Mouse (Mus musculus) liver, embryonic 18 days (tissue): ENCODE data around the gene Tfe3. TPM values are rescaled to one million over a fixed set of nuclear protein-coding genes. Genes with fewer than 3 reads are reported as not detected.

Source experiments
- polyA plus RNA-seq: library from polyadenylated mRNA; depleted of rRNA; stranded (reverse); fragments of >200 nt; gene quantifications from 2 replicates; pipeline ENCODE4 v1.2.3, GENCODE M21; 2012; rRNA removed

Tfe3 gene
- polyA plus RNA-seq = 5.0 and 5.3 TPM in 2 replicates

GRCm38 (mm10) chrX:7762137-7762920 is at the start of gene Tfe3:
Gene Tfe3 (plus strand): TSS chrX:7762560.

GRCm38 (mm10) chrX:7714135-7714899 is 48.0 kb upstream of the Tfe3 start, which contains the start of gene Wdr45:
Gene Wdr45 (plus strand): TSS chrX:7714333.

DNA sequence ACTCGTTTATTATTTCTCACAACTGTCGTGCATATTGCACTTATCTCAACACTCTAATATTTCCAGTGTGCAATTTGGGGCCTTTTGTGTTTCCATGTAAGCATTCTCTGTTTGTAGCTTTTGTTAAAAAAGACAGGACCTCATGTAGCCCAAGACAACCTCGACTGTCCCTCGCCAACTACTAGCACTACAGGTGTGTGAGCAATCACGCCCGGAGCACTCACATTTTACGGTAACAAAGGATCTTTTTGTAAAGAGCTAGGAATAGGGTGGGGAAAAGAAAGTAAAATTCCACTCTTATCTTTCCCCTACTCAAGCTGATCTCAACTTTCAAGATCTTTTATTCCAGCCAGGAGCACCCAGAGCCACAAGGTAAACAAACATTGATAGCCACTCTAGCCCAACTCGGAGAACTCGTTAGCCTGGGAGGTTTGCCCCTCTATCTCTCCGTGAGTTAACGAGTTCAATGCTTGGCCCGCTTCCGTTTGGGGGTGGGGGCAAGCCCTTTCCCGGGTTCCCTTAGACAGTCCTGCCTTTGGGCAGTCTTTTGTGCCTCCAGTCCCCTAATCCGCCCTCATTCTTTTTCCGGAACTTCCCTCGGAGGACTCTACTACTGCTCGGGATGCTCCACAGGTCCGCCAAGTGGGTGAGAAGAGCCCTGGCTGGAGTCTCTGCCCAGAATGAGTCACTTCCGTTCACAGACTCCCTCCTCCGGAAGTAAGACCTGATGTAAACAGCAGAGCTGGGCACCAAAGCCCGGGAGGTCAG is 40.7 kb upstream of the Tfe3 start, which contains the start of gene Gm45208:
Gene Gm45208, plus strand, starts transcription at position 732 of the 768 bp plus-strand sequence.

GRCm38 (mm10) chrX:7728215-7728921 is 34.0 kb upstream of the Tfe3 start, which contains the start of gene Praf2:
Gene Praf2 (plus strand): TSS chrX:7728439.

GRCm38 (mm10) chrX:7750432-7751116 is 11.8 kb upstream of the Tfe3 start, which contains the start of gene Ccdc120:
Gene Ccdc120 (minus strand): TSS chrX:7750905.

DNA sequence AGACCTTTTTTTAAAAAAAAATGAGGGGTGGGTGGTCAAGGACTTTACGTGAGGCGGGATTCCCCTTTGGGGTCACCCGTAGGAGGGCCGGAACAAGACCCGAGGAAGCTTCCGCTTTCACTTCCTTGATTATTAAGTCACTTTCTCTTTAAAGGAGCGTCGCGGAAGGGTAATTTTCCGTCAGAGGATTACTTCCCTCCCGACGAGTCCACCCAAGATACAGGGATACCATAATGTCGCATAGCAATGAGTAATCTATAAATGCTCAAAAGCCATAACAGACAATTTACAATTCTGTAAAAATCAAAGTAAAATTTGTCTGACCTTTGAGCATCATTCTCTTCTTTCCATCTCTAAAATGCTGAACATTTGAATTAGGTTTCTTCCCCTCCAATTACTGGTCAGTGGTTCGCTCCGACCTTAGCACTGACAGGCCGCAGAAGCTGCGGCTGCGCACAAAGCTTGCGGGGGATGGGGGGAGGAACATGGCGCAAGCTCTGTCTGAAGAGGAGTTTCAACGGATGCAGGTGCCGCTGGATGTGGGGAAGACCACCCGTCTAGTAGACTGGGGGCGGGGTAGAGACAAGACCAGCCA is 27.3 kb downstream of the Tfe3 start, which contains the start of gene Gripap1:
Gene Gripap1, plus strand, starts transcription at position 224 of the 595 bp plus-strand sequence.

DNA sequence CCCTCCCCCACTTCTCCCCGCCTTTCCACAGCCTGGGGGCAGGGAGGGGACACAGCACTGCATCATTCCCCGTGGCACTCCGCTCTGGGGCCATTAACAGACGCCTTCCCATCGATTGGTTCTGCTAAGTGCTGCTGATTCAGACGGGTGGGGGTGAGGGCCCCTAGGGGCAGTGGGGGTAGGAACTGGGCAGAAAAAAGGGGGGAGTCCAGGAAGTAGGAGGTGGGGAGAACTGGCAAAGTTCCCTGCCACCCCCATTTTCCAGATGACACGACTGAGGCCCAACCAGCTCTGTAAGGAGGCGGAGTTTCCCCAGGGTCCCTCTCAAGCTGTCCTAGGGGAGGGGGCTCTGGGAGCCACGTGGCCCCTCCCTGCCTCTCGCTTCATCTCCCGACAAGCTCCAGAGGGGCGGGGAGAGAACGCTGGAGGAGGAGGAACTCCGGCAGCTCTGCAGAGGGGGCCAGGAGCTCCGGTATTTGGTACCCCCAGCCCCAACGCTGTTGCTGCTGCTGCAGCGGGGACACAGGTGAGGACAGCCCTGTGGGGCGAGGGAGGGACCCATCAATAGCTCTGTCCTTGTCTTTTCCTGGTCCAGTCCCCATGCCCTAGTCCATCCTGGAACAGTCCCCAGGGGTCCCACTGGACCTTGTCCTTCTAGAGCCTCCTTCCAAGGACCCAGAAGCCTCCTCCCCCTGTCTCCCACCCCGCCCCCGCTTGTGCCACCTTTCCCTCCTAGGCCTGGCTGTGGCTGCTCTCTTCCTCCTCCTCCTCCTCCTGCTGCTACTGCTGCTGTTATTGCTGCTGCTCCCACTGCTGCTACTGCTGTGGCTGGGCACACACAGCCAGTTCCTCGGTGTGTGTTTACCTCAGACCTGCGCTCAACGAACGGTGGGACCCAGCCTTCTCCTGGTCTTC is 59.8 kb downstream of the Tfe3 start, which contains the start of gene Kcnd1:
Gene Kcnd1, plus strand, starts transcription at position 425 of the 915 bp plus-strand sequence.

Other genes starting within 250 kb of the Tfe3 start
- gene Foxp3, start 188.9 kb upstream of the Tfe3 start, polyA plus RNA-seq = not detected in 2 replicates
- 0.46 and 0.56 TPM in 2 replicates for gene Ppp1r3f, start 188.3 kb upstream of the Tfe3 start, polyA plus RNA-seq
- gene Ccdc22, start 157.0 kb upstream of the Tfe3 start, polyA plus RNA-seq = 6.9 and 7.6 TPM in 2 replicates
- 0.05 and 0.06 TPM in 2 replicates for gene Cacna1f, start 155.5 kb upstream of the Tfe3 start, polyA plus RNA-seq
- gene Syp, start 124.1 kb upstream of the Tfe3 start, polyA plus RNA-seq = 0.23 and 0.28 TPM in 2 replicates
- gene Prickle3, start 105.3 kb upstream of the Tfe3 start, polyA plus RNA-seq = 2.9 and 3.9 TPM in 2 replicates
- 37.9 and 40.3 TPM in 2 replicates for gene Plp2, start 91.2 kb upstream of the Tfe3 start, polyA plus RNA-seq
- 0.44 and 0.87 TPM in 2 replicates for gene Magix, start 81.3 kb upstream of the Tfe3 start, polyA plus RNA-seq
- gene Gpkow, start 65.4 kb upstream of the Tfe3 start, polyA plus RNA-seq = 6.4 and 6.9 TPM in 2 replicates
- 19.9 and 21.9 TPM in 2 replicates for gene Wdr45, start 48.2 kb upstream of the Tfe3 start, polyA plus RNA-seq
- 0.05 TPM in 1 of 2 replicates, not detected in the other for gene Gm45208, start 40.3 kb upstream of the Tfe3 start, polyA plus RNA-seq
- 3.3 and 4.0 TPM in 2 replicates for gene Praf2, start 34.1 kb upstream of the Tfe3 start, polyA plus RNA-seq
- gene Ccdc120, start 11.7 kb upstream of the Tfe3 start, polyA plus RNA-seq = 2.8 and 3.8 TPM in 2 replicates
- 24.9 and 29.9 TPM in 2 replicates for gene Gripap1, start 27.2 kb downstream of the Tfe3 start, polyA plus RNA-seq
- gene Kcnd1, start 59.7 kb downstream of the Tfe3 start, polyA plus RNA-seq = 0.28 and 0.29 TPM in 2 replicates
- gene Otud5, start 78.8 kb downstream of the Tfe3 start, polyA plus RNA-seq = 24.6 and 26.4 TPM in 2 replicates
- 2.5 and 2.7 TPM in 2 replicates for gene Pim2, start 115.7 kb downstream of the Tfe3 start, polyA plus RNA-seq
- 14.2 and 16.2 TPM in 2 replicates for gene Slc35a2, start 121.5 kb downstream of the Tfe3 start, polyA plus RNA-seq
- 36.0 and 38.7 TPM in 2 replicates for gene Pqbp1, start 136.7 kb downstream of the Tfe3 start, polyA plus RNA-seq
- 22.3 and 23.0 TPM in 2 replicates for gene Timm17b, start 136.8 kb downstream of the Tfe3 start, polyA plus RNA-seq
- gene Gm10491, start 145.3 kb downstream of the Tfe3 start, polyA plus RNA-seq = not detected in 2 replicates
- gene Gm10490, start 147.0 kb downstream of the Tfe3 start, polyA plus RNA-seq = not detected in 2 replicates
- 0.01 TPM in 2 replicates for gene Pcsk1n, start 157.3 kb downstream of the Tfe3 start, polyA plus RNA-seq
- gene Eras, start 166.0 kb downstream of the Tfe3 start, polyA plus RNA-seq = not detected in 2 replicates
- gene Hdac6, start 185.3 kb downstream of the Tfe3 start, polyA plus RNA-seq = 15.8 and 17.9 TPM in 2 replicates
- gene Gata1, start 215.5 kb downstream of the Tfe3 start, polyA plus RNA-seq = 46.9 and 48.4 TPM in 2 replicates